Mouse (Mus musculus) G1E-ER4 (cell line): Measurements from ENCODE around the gene Pcdh7. TPM values are rescaled to one million over a fixed set of nuclear protein-coding genes. Genes with fewer than 3 reads are reported as not detected.

Experiments
- GATA1 ChIP-seq: IDR thresholded peaks from one replicate; pipeline ENCODE4 v1.8.0; 2012; ENCODE audit warnings: low read length, inconsistent platforms
- polyA plus RNA-seq: library from polyadenylated mRNA; stranded (reverse); fragments of >175 nt; gene quantifications from 2 replicates; pipeline ENCODE4 v1.2.3, GENCODE M21; 2012

Gene Pcdh7
- polyA plus RNA-seq, result 30.3 and 30.8 TPM in 2 replicates

DNA sequence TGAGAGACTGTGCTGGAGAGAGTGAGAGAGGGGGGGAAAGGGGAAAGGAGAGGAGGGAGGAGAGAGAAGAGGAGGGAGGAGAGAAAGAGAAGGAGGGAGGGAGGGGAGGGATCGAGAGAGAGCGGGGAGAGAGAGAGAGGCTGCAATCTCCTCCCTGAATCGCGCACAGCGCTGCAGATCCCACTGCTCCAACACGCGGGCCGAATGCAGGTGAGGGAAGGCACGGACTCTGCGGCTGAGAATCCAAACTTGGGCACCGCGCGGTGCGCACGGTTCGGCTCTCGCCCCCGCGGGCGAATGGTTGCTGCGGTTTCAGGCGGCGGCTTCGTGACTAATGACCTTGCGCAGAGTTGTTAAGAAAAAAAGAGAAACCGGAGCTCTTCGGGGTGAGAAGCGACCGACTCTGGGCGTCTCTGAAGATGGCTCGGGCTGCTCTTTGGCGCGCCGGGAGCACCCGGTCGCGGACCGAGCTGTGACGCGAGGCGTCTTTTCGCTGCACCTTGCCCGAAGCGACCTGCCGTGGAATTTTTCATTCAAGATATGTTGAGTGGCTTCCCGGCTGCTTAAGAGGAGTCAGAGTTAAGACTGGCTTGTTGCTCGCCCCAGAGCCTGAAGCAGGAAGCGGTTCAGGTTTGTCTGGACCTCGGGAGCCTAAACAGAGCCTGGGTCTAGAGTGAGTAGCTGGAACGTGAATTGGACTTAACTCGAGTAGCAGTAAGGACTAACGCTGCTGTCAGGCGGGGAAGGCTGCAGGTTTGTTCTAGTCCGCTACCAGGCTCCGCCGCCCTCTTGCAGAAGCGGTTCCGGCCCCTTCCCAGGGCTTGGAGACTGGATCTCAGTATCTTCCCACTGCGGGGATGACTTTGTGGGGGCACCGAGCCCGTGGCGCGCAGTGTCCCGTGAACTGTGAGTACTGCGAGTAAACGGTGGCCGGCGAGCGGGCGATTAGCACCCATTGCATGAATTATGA, at the start of gene Pcdh7:
Gene Pcdh7 (plus strand): TSS at position 62 of the 970 bp plus-strand sequence.
- no peak for TF ChIP-seq GATA1

DNA sequence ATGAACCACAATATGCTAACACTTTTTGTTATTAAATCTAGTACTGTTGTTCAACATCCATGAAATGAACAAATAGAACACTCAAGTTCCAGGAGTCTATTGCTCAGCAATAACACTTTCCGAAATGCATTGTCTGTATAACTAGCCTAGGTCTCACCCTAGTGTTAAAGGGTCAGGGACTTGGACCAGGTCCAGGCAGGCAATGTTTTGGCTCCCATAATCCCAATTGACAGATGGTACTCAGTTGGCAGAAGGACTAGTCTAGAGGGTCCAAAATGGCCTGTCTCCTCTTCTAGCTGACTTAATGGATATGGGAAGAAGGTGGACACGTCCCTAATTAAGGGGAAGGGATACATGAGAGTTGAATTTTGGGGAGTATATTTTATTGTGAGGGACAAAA, 9.4 kb upstream of the Pcdh7 start:
- TF ChIP-seq GATA1, result no peak

DNA sequence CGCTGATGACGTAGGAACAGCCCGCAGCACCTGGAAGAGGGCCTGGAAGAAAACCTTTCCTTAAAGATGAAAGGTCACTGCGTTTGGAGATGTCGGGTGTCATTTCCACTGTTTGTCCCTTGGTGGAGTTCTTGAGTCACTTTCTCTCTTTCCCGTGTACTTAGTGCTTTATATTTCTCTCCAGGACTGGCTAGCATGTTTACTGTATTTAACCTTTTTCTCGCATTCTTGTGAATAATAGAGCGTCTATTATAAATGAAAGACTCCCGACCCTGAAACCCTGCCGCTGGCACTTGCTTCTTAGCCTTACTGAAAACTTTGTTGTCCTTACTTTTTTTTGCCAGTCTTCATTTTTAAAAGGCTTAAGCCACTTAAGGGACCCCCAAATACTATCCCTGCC, 3.8 kb upstream of the Pcdh7 start:
- no peak for TF ChIP-seq GATA1

DNA sequence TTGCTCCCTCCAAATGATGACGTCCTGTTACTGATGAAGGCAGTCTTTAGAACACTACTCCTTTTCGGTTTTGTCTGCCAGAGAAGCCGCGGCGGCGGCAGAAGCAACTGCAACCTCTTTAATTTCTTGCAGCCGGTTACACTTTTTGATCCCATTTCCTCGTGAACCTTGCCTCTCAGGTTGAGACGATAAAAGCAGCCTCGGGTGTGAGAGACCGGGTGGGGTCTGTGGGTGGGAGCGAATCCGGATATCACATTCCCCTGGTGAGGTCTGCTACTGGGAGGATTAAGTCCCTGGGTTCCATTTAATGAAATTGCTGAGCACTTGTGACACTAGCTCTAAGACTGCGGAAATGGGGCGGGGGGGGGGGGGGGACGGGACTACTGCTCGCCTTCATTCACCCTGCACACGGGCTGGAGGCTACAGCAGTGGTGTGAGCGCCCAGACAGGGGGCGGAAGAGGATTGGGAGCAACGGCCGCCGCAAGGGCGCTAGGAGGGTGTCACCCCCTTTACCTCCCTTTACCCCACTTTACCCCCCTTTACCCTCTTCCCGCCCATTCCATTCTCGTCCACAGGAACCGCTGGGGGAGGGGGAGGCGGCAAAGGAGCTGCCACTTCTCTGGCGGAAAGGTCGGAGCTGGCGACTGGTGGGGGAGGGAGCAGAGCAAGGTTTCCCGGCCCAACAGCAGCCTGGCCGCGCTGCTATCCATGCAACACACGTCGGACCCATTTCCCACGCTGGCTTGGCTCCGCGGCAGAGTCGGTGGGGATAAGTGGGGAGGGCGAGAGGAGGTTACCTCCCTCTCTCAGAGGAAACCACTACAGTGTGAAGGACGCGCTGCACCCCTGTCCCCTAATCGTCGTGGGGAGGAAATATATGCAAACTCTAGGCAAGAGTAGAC, 2.9 kb upstream of the Pcdh7 start:
- no peak for TF ChIP-seq GATA1

DNA sequence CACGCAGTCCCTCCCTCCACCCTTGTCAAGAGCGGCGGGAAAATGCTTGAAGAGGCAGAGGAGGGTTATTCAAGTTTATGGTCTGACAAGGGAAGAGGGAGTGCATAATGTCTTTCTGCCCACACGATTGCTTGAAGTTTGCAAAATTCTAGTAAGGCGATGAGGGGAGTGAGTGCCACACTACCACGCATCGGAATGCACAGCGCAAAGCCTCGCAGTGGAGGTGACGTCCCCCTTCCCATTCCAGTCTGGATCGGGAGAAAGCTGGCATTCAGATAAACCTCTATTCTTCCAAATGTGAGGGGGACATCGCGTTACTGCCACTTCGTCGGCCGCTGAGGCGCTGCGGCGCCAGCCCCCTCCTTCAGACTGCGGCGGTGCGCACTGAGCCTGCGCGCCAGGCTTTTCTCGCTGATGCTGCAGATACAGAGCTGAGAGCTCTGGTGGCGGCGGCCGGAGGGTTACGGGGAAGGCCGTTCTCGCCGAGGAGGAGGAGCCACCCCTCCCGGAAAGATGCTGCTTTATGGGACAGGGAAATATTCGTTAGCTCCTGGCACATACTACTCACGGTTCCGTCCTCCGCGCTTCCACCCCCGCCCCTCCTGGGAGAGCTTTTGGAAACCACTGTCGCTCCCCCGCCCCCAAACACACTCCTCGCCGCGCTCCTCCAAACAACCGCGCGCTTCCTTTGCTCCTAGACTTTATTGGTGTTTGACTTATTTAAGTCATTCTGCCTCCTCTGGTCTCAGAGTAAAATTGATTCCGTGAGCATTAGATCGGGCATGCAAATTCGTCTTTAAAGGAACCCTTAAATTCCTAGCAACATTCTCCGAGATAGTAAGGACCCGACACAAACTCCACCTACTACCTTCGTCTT, 2.0 kb upstream of the Pcdh7 start:
- TF ChIP-seq GATA1, result no peak

DNA sequence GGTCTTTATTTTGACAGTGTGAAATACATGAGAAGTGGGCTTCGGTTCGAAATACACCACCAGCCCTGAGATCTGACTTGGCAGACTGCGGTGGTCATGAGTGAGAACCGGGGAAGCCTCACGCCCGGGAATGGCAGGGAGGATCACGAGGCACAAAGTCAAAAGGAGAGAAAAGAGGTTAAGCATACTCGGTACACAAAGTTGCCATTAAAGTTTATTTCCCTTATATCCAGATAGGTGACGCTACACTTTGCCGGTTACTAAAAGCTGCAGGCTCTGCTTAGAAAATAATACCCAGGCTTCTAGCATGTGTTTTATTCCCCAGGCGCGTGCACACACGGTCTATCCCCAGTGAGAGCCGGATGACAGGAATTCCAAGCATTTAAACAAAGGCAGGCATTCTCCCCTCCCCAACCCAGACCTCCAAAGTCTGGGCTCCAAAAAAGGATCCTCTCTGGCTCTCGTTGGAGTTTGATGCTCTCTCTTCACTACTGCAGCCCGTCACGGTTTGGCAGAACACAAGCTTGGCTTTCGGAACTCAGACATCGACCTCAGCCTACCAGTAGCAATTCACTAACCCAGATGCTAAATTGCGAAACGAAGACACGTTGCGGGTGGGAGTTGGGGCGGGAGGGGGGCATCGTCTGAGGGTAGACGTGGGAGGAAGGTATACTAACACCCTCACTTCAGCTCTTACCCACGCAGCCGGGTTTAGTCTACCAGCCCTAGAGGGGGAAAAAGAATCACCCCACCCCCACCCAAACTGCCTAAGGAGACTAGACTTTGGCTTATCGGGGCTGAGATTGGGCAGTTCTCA, 1.1 kb upstream of the Pcdh7 start:
- no peak for TF ChIP-seq GATA1

DNA sequence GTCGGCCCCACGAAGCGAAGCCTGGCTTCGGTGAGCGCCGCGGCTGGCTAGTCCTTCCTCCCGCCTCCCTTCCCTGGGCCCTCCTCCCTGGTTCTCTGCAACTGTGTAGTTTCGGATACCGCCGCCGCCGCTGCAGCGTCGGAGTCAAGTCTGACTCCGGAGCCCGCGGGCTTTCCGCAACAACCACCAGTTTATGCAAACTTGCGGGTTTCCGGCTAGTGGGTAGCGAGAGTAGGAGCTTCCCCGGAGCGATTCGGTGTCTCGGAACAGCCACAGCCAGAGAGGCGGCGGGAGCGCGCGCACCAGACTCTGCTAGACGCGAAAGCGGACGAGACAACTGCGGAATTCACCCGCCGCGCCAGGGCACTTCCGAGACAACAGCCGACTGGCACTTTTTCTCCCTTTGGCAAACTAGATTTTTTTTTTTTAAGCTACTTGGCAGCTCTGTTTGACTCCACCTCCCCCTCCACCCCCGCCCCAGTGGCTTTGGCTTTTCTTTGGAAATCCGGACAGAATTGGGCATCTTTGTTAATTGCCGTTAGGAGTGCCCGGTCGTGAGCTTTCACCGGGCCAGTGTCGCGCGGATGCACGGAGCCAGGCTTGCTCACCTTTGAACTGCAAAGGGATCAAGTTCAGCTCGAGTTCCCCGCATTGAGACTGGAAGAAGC, 395 bp upstream of the Pcdh7 start:
- TF ChIP-seq GATA1, result no peak

DNA sequence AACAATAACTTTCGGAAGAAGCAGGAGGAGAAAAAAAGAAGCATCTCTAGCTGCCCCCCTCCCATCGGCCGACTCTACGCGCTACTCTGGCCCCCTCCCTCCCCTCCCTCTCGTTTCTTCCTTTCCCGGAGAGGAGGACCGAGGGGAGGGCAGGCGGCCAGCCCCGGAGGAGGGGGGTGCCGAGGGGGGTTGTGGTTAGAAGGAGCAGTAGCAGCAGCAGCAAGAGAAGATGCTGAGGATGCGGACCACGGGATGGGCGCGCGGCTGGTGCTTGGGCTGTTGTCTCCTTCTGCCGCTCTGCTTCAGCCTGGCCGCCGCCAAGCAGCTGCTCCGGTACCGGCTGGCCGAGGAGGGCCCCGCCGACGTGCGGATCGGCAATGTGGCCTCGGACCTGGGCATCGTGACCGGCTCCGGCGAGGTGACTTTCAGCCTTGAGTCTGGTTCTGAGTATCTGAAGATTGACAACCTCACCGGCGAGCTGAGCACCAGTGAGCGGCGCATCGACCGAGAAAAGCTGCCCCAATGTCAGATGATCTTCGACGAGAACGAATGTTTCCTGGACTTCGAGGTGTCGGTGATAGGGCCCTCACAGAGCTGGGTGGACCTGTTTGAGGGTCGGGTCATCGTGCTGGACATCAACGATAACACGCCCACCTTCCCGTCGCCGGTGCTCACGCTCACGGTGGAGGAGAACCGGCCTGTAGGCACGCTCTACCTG, 1.3 kb downstream of the Pcdh7 start:
- no peak for TF ChIP-seq GATA1

DNA sequence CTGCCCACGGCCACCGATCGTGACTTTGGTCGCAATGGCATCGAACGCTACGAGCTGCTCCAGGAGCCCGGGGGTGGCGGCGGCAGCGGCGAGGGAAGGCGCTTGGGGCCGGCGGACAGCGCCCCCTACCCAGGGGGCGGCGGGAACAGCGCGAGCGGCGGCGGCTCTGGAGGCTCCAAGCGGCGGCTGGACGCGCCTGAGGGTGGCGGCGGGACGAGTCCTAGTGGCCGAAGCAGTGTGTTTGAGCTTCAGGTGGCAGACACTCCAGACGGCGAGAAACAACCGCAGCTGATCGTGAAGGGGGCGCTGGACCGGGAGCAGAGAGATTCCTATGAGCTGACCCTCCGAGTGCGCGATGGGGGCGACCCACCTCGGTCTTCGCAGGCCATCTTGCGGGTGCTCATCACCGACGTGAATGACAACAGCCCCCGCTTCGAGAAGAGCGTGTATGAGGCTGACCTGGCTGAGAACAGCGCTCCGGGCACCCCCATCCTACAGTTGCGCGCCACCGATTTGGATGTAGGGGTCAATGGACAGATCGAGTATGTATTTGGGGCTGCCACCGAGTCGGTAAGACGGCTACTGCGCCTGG, 1.9 kb downstream of the Pcdh7 start:
- no peak for TF ChIP-seq GATA1

DNA sequence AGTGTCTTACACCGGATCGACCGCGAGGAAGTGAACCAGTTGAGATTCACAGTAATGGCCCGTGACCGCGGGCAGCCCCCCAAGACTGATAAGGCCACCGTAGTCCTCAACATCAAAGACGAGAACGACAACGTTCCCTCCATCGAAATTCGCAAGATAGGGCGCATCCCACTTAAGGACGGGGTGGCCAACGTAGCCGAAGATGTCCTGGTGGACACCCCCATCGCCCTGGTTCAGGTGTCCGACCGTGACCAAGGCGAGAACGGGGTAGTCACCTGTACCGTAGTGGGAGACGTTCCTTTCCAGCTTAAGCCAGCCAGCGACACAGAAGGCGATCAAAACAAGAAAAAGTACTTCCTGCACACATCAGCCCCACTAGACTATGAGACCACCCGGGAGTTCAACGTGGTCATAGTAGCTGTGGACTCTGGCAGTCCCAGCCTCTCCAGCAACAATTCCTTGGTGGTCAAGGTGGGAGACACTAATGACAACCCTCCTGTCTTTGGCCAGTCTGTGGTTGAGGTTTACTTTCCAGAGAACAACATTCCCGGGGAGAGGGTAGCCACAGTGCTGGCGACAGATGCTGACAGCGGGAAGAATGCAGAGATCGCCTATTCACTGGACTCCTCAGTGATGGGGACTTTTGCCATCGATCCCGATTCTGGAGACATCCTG, 2.6 kb downstream of the Pcdh7 start:
- TF ChIP-seq GATA1, result no peak

DNA sequence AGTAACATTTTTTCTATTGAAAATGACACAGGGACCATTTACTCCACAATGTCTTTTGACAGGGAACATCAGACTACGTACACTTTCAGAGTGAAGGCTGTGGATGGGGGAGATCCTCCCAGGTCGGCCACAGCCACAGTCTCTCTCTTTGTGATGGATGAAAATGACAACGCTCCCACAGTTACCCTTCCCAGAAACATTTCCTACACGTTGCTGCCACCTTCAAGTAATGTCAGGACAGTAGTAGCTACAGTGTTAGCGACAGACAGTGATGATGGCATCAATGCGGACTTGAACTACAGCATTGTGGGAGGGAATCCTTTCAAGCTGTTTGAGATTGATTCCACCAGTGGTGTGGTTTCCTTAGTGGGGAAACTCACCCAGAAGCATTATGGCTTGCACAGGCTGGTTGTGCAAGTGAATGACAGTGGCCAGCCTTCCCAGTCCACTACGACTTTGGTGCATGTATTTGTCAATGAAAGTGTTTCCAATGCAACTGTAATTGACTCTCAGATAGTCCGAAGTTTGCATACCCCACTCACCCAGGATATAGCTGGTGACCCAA, 3.5 kb downstream of the Pcdh7 start:
- TF ChIP-seq GATA1, result no peak

DNA sequence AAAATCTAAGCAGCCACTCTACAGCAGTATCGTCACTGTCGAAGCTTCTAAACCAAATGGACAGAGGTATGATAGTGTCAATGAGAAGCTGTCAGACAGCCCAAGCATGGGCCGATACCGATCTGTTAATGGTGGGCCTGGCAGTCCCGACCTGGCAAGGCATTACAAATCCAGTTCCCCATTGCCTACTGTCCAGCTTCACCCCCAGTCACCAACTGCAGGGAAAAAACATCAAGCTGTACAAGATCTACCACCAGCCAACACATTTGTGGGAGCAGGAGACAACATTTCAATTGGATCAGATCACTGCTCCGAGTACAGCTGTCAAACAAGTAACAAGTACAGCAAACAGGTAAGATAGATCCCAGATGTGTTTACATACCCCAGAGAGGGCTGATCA, 4.2 kb downstream of the Pcdh7 start:
- no peak for TF ChIP-seq GATA1
